Mouse (Mus musculus) cortical plate, adult 2 months (tissue): ENCODE measurements around the gene Srgap1.

Source experiments
- CTCF ChIP-seq: fragments of 200-500 bp; IDR thresholded peaks from 2 replicates; pipeline ENCODE4 v1.5.1; 2011; ENCODE audit warnings: mild to moderate bottlenecking, control low read depth, low read length; ENCODE audit not compliant: insufficient read depth; ENCODE audit errors: extremely low read depth
- POLR2A ChIP-seq: fragments of 200-500 bp; IDR thresholded peaks from 2 replicates; pipeline ENCODE4 v1.6.1; 2011; ENCODE audit warnings: mild to moderate bottlenecking, low read length, control low read depth; ENCODE audit not compliant: insufficient read depth; ENCODE audit errors: extremely low read depth

GRCm38 (mm10) chr10:121998806-121999205, 48.3 kb downstream of the Srgap1 start:
- TF ChIP-seq CTCF (no peak), POLR2A (no peak)
